Mouse (Mus musculus) monocyte, adult 5-6 weeks (primary cell): ENCODE data around the gene Mrpl39. TPM values are rescaled to one million over a fixed set of nuclear protein-coding genes. Genes with fewer than 3 reads are reported as not detected.
A peak's percentile ranks its signal among the peaks of the same experiment; 100 is the strongest.

Experiments
- ATAC-seq: fragments of 153-309, 156-312 bp; replicated peaks from 2 replicates; pipeline ENCODE4 v1.8.0; 2017; ENCODE audit warnings: mild to moderate bottlenecking; ENCODE audit not compliant: low TSS enrichment, insufficient number of reproducible peaks, severe bottlenecking, poor library complexity, low FRiP score
- total RNA-seq: library from RNA; stranded (forward); fragments of 200-1000, 200-491, 200-594 nt; gene quantifications from 3 replicates; pipeline ENCODE4 v1.2.3, GENCODE M21; 2017

Mrpl39 gene
- total RNA-seq, 1 experiment from 2014 or later: 27.6 TPM

DNA sequence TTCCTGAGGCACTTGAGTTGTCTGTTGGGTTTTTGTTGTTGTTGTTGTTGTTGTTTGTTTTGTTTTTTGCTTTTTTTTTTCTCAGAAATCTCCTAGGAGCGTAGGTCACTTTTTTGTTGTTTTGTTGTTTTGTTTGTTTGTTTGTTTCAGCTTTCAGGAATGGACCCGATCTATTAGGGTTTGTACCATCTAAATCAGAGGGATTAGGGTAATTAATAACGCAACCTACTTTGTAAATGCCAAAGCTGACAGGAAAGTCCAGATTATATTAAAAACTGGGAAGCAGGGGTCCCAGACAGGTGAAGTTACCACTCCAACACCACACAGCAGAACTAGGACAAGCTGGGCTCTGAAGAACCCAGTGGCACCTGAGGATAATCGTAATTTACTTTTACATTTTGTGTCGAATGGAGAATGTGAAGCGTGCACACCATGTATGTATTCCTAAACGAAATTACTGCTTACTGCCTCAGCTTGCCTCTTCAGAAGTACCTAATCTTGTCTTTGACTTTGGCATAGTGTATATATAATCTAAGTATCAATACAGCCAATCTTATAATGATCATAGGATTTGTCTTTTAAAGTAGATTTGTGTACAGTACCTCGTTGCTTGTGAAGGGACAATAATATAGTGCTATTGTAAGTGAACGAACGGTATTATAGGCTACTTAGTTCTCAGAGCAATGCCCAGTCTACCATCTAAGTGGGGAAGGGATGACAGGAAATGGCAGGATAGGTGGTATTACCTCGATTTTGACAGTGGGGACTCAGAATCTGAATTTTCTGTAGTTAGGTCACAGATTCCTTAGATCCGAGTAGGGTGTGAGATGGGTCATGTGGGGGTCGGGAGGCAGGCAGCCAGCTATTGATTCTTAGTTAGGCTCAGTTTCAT is 31.5 kb downstream of the Mrpl39 start:
- no peak for ATAC-seq

DNA sequence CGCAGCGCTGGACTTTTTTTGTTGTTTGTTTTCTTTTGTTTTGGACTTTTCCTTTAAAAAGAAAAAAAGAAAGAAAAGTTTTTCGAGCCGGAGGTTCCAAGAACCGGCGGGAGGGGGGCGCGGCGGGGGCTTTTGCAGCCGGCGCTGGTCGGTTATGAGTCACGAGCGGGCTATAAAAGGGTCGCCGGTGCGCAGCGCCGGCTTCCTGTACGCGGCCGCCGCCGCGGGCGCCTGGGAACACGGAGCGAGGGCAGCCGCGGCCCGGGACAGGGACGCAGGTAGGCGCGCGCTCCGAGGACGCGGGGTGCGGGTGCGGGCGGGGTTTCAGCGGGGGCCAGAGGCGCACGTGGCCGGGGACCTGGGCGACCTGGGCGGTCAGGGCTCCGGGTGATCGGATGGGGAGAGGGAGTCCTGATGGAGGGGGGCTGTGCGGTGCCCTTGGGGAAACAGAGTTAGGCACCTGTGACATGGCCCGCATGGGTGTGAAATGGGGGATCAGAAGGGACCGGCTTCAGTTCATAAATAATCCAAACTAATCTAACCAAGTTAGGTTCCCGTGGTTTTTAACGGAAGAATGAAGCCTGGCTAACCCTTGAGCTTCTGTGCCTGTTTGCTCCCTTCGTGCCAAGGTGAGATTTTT is 32.3 kb downstream of the Mrpl39 start:
- no peak for ATAC-seq

DNA sequence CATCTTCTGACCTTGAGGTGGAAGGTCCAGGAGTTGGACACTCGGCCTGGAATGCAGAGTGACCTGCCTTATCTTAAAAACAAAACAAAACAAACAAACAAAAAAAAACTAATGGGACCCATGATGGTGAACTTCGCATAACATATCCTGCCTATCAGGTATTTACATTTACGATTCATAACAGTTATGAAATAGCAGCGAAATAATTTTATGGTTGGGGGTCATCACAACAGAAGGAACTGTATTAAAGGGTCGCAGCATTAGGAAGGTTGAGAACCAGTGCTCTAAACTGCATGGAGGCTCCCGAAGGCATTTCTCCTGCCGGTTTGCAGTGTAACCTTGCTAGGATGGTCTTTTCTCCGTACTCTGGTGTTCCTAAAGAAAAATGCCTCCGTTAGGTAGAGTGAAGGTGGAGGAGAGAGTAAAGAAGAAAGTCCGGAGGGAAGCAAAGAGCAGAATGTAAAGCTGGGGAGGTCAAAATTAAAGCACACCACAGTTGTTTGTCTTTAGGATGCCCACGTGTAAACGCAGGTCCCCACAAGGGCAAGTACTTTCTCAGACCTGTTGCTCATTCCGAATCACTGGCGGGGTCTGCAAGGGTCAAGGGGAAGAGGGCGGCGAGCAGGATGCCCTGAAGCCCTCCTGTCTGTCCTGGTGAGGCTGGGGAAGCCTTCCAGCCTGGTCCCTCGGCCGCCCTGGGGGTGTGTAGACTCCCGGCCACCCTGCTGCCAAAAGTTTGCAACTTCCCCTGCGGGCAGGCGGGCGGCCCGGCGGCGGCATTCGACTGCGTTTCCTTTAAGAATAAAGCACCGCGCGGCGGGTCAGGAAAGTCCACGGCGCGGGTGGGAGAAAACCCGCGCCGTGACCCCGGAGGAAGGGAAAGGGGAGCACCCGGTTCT is 33.1 kb downstream of the Mrpl39 start:
- ATAC-seq: 0 out of 2 replicates have a peak, but pooled peaks have one; percentile 21

DNA sequence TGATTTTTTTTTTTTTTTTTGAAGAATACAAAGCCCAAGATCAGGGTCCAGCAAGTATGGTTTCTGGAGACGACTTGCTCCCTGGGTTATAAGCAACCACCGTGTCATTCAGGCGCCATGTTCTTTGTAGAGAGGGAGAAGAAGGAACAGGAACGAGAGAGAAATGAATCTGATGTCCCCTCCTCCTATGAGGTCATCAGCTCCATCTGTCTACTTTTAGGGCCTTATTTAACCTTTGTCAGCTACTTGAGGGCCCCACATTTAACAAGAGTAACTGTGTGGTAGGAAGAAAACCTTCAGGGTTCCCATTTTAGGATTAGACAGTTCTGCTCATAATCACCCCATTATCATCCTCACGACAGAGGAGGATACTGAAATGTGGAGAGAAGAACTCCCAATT is 34.5 kb downstream of the Mrpl39 start:
- ATAC-seq: no peak

DNA sequence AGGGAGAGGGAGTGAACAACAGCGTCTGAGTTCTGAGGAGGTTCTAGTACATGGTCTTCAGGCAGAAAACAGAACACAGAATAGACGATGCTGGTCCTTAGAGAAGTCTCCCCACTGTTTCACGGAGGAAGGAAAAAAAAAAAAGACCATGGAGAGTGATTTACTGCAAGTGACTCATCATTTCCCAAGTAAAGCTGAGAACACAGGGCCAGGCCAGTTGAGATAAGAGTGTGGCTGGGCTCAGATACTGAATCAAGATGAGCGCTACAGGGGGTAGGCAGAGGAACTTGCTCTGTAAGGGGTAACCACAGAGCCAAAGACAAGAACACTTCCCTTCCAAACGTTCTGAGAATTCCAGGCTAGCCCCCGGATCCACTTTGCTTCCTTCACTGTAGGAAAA is 36.8 kb downstream of the Mrpl39 start:
- ATAC-seq: no peak

DNA sequence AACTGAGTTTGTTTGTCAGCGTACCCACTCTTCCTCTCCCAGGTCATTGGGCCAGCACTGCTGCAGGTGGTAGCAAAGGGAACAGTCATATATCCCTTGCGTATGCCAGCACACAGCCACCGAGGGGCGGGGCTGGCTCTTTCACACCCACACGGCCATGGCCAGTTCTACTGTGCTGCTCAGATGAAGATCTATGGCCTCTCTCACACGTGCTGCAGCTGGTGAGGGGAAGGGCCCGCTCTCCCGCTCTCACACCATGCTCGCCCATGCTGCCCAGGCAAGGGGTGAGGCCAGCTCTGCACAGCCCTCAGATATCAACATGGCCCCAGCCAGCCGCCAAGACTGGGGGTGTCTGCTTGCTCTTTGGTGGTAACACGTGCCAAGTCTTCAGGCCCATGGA is 39.4 kb downstream of the Mrpl39 start:
- ATAC-seq: peak; percentile 35; the same call in 1 of the 2 replicates

DNA sequence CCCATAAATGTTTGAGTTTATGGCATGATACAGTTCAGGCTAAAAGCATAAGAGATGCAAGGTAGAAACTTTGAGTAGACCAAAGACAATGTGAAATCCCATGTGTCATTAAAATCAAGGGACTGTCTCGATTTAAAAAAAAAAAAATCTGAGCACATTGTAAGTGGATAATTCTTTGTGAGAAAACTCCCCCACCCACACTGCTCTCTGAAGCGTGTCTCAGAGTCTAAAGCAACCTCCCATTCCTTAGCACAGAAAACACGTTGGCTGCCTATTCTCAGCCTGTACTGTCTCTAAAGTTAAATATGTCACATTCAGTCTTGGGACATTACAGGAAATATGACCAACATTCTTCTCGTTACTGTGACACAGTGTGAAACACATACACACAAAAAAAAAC is 53.6 kb downstream of the Mrpl39 start:
- no peak for ATAC-seq

DNA sequence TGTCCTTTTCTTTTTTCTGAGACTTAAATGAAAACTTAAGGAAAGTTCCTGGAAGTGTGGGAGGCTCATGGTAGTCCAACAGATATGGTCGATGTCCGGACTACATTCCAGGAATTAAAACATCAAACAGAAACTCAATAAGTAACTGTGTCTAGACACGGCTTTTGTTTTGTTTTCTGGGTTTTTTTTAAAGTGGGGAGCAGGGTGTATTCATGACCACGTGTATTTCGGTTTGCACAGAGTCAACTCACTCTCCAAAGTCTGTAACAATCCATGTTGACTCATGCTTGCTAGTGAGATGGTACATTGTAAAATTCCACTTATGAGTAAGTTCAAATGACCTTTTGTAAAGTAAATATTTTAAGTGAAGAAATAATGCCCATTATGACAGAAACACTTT is 54.8 kb downstream of the Mrpl39 start:
- no peak for ATAC-seq

DNA sequence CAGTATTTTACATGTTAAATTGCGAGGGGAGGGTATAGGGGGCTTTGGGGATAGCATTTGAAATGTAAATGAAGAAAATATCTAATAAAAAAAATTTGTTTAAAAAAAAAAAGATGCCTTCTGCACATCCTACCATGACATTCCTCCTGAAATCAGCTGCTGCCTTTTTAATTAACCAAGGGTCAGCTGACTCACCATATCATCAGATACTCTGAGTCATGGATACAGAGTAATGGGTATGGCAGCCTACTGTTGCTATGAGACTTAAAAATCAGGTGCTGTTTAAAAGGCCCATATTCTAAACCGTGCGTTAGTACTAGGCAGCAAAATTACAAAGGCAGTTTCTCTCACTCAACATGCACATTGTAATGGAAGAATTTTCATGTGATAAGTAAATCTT is 58.2 kb downstream of the Mrpl39 start:
- no peak for ATAC-seq

Other genes with a start within 250 kb of the Mrpl39 start
- gene A730009L09Rik, start 220.6 kb downstream of the Mrpl39 start, total RNA-seq: not detected in 3 replicates
- 0.19 TPM in 1 of 3 replicates, not detected in the others for gene Jam2, start 38.4 kb upstream of the Mrpl39 start, total RNA-seq
- gene Gabpa, start 99.2 kb upstream of the Mrpl39 start, total RNA-seq: 75.5 to 102 TPM (median 84.3 TPM) in 3 replicates
- gene Atp5j, start 99.9 kb upstream of the Mrpl39 start, total RNA-seq: 124 to 198 TPM (median 161 TPM) in 3 replicates